In genomic region chr1:42258594-42258910, GRCm38 (mm10) we compare ENCODE assay signal across 14 mouse cellular contexts.
DNase-seq lines count a peak whose midpoint lies in the region; ATAC-seq and TF ChIP-seq lines count a peak whose summit lies in the region.
"Had no signal": no experiment of that assay in that cellular context is flagged by ENCODE, and none has a peak within 500 bp of the region (broad histone marks: within the 10 kb centered on the region; RNA-seq: fewer than 3 reads in every experiment).

No protein-coding gene starts in this region.

- peak overlapping the region; percentile 31 for H3K4me3 ChIP-seq in hindbrain, embryonic 10.5 days
- H3K4me3 ChIP-seq in hindbrain, postnatal 0 days (ENCODE audit: low read length) = no peak overlapping the region
- no peak overlapping the region for H3K4me3 ChIP-seq in forebrain, embryonic 12.5 days (replicated peaks)
- no peak overlapping the region for H3K4me3 ChIP-seq in hindbrain, embryonic 14.5 days (replicated peaks; ENCODE audit: low read length)
- H3K4me3 ChIP-seq in midbrain, embryonic 16.5 days (ENCODE audit: low read depth, low read length) = no peak overlapping the region
- H3K4me3 ChIP-seq: embryonic facial prominence, embryonic 13.5 days; heart, embryonic 15.5 days had no signal

- peaks cover 76% of the 10 kb centered on the region for H3K4me1 ChIP-seq in hindbrain, embryonic 10.5 days (replicated peaks)
- peaks cover 3% of the 10 kb centered on the region; the same call in 1 of the 2 replicates for H3K4me1 ChIP-seq in hindbrain, postnatal 0 days (ENCODE audit: insufficient read depth, low read length)
- peaks cover 65% of the 10 kb centered on the region for H3K4me1 ChIP-seq in forebrain, embryonic 12.5 days
- H3K4me1 ChIP-seq in hindbrain, embryonic 14.5 days (replicated peaks; ENCODE audit: control insufficient read depth, insufficient read depth, low read length) = peaks cover 43% of the 10 kb centered on the region
- H3K4me1 ChIP-seq in midbrain, embryonic 16.5 days (ENCODE audit: control insufficient read depth, insufficient read depth, low read length) = peaks cover 47% of the 10 kb centered on the region

- no peak overlapping the region for H3K9ac ChIP-seq in hindbrain, postnatal 0 days (replicated peaks; ENCODE audit: low read length)
- H3K9ac ChIP-seq in forebrain, embryonic 12.5 days = peak overlapping the region; percentile 47
- H3K9ac ChIP-seq in hindbrain, embryonic 14.5 days = peak overlapping the region; percentile 46
- H3K9ac ChIP-seq in midbrain, embryonic 16.5 days (ENCODE audit: low read depth, low read length) = peak overlapping the region; percentile 61; the same call in 1 of the 2 replicates
- H3K9ac ChIP-seq: embryonic facial prominence, embryonic 13.5 days; heart, embryonic 15.5 days had no signal

- 51% methylated on average over 4 of the region's 4 CpGs for WGBS in hindbrain, embryonic 10.5 days
- 39% methylated on average over 4 of the region's 4 CpGs for WGBS in hindbrain, postnatal 0 days
- 35% methylated on average over 4 of the region's 4 CpGs for WGBS in forebrain, embryonic 12.5 days
- WGBS in hindbrain, embryonic 14.5 days = 34% methylated on average over 4 of the region's 4 CpGs
- WGBS in midbrain, embryonic 16.5 days = 25% methylated on average over 4 of the region's 4 CpGs

- peak overlapping the region; percentile 90 for H3K27ac ChIP-seq in hindbrain, embryonic 10.5 days
- no peak overlapping the region for H3K27ac ChIP-seq in hindbrain, postnatal 0 days
- peak overlapping the region; percentile 93 for H3K27ac ChIP-seq in forebrain, embryonic 12.5 days
- H3K27ac ChIP-seq in hindbrain, embryonic 14.5 days = peak overlapping the region; percentile 75
- H3K27ac ChIP-seq in midbrain, embryonic 16.5 days (ENCODE audit: low read length) = peak overlapping the region; percentile 74
- H3K27ac ChIP-seq: embryonic facial prominence, embryonic 13.5 days; heart, embryonic 15.5 days; macrophage had no signal

- DNase-seq in hindbrain, embryonic 10.5 days (ENCODE audit: low spot score) = no peak
- DNase-seq in hindbrain, postnatal 0 days (ENCODE audit: low spot score) = no peak
- no peak for DNase-seq in hindbrain, embryonic 14.5 days (ENCODE audit: low spot score)
- no peak for DNase-seq in layer of hippocampus, adult 9-10 months (ENCODE audit: low spot score)
- no peak for DNase-seq in right cerebral cortex, postnatal 10 days (ENCODE audit: low spot score in 2 of 2)
- DNase-seq in cerebellum, adult 18-20 months = no peak
- DNase-seq: gastrocnemius, postnatal 36 days; lung, adult 2 months; thymus, adult 18-20 months had no signal

- TF ChIP-seq CTCF in hindbrain, postnatal 0 days (IDR thresholded peaks at IDR 0.05; ENCODE audit: low read depth) = no peak

- no peaks in the 10 kb centered on the region for H3K9me3 ChIP-seq in hindbrain, embryonic 10.5 days
- H3K9me3 ChIP-seq in hindbrain, postnatal 0 days (ENCODE audit: low read length) = no peaks in the 10 kb centered on the region
- no peaks in the 10 kb centered on the region for H3K9me3 ChIP-seq in forebrain, embryonic 12.5 days
- H3K9me3 ChIP-seq in hindbrain, embryonic 14.5 days (ENCODE audit: control insufficient read depth, low read length) = no peaks in the 10 kb centered on the region
- no peaks in the 10 kb centered on the region for H3K9me3 ChIP-seq in midbrain, embryonic 16.5 days (replicated peaks; ENCODE audit: control insufficient read depth, low read length, poor library complexity, severe bottlenecking)
- H3K9me3 ChIP-seq: embryonic facial prominence, embryonic 13.5 days; heart, embryonic 15.5 days had no signal

- H3K36me3 ChIP-seq in hindbrain, embryonic 10.5 days = no peaks in the 10 kb centered on the region
- no peaks in the 10 kb centered on the region for H3K36me3 ChIP-seq in hindbrain, postnatal 0 days (ENCODE audit: insufficient read depth, low read length)
- H3K36me3 ChIP-seq in forebrain, embryonic 12.5 days (replicated peaks) = no peaks in the 10 kb centered on the region
- no peaks in the 10 kb centered on the region for H3K36me3 ChIP-seq in hindbrain, embryonic 14.5 days (replicated peaks; ENCODE audit: control insufficient read depth, insufficient read depth)
- H3K36me3 ChIP-seq in midbrain, embryonic 16.5 days (ENCODE audit: control insufficient read depth, insufficient read depth, low read length) = no peaks in the 10 kb centered on the region
- H3K36me3 ChIP-seq: embryonic facial prominence, embryonic 13.5 days; heart, embryonic 15.5 days had no signal

- no peaks in the 10 kb centered on the region; the same call in 1 of the 2 replicates for H3K27me3 ChIP-seq in hindbrain, embryonic 10.5 days (ENCODE audit: insufficient read depth, poor library complexity, severe bottlenecking)
- no peaks in the 10 kb centered on the region for H3K27me3 ChIP-seq in hindbrain, postnatal 0 days (ENCODE audit: insufficient read depth, low read length)
- H3K27me3 ChIP-seq in forebrain, embryonic 12.5 days = no peaks in the 10 kb centered on the region
- H3K27me3 ChIP-seq in hindbrain, embryonic 14.5 days (ENCODE audit: control insufficient read depth, insufficient read depth, low read length) = no peaks in the 10 kb centered on the region
- no peaks in the 10 kb centered on the region for H3K27me3 ChIP-seq in midbrain, embryonic 16.5 days (ENCODE audit: control insufficient read depth, insufficient read depth, low read depth, low read length)
- H3K27me3 ChIP-seq: heart, embryonic 15.5 days had no signal

- no peak for ATAC-seq in hindbrain, postnatal 0 days
- no peak for ATAC-seq in forebrain, embryonic 12.5 days (ENCODE audit: low FRiP score)
- ATAC-seq in hindbrain, embryonic 14.5 days (ENCODE audit: low FRiP score) = no peak
- ATAC-seq in midbrain, embryonic 16.5 days = peak; percentile 18; the same call in 1 of the 2 replicates

- no peak overlapping the region; the same call in 1 of the 2 replicates for H3K4me2 ChIP-seq in hindbrain, postnatal 0 days (ENCODE audit: low read depth, low read length)
- H3K4me2 ChIP-seq in forebrain, embryonic 12.5 days = peak overlapping the region; percentile 38
- H3K4me2 ChIP-seq in hindbrain, embryonic 14.5 days (replicated peaks) = peak overlapping the region; percentile 47
- H3K4me2 ChIP-seq in midbrain, embryonic 16.5 days (ENCODE audit: low read length) = peak overlapping the region; percentile 45
